Mouse (Mus musculus): ENCODE data around the gene Lmbr1. TPM values are rescaled to one million over a fixed set of nuclear protein-coding genes. Genes with fewer than 3 reads are reported as not detected.

Lmbr1 gene
- polyA plus RNA-seq, 1 experiment from 2014 or later: 13.4 TPM

- H3K4me3 ChIP-seq (ENCODE audit: low read depth, low read length): peak overlapping the region; percentile 48
- peak overlapping the region; percentile 58 for H3K4me2 ChIP-seq (ENCODE audit: low read length)
- H3K4me1 ChIP-seq (replicated peaks; ENCODE audit: control insufficient read depth, insufficient read depth, low read length): no peaks in the 10 kb centered on the region
- 9% methylated on average over 12 of the region's 12 CpGs for WGBS
- no peaks in the 10 kb centered on the region for H3K9me3 ChIP-seq (ENCODE audit: control insufficient read depth, low read length)
- H3K36me3 ChIP-seq (ENCODE audit: control insufficient read depth, insufficient read depth, low read length): no peaks in the 10 kb centered on the region
- no peak for DNase-seq (ENCODE audit: low spot score)
- no peaks in the 10 kb centered on the region for H3K27me3 ChIP-seq (replicated peaks; ENCODE audit: control insufficient read depth, insufficient read depth, low read length)
- peak overlapping the region; percentile 45 for H3K9ac ChIP-seq (ENCODE audit: low read length)
- peak; percentile 33 for ATAC-seq (replicated peaks; ENCODE audit: low FRiP score, low TSS enrichment, low read depth)
- no peak overlapping the region for H3K27ac ChIP-seq (ENCODE audit: low read depth)
Observed at GRCm38 (mm10) chr5:29196264-29196658, 181.9 kb downstream of the Lmbr1 start.

- H3K4me1 ChIP-seq (replicated peaks; ENCODE audit: control insufficient read depth, insufficient read depth, low read length): no peaks in the 10 kb centered on the region
- peak within 1 kb of the TSS; percentile 63 for H3K9ac ChIP-seq (ENCODE audit: low read length)
- H3K9me3 ChIP-seq (ENCODE audit: control insufficient read depth, low read length): no peaks in the 10 kb centered on the region
- peak within 1 kb of the TSS; percentile 58 for H3K4me2 ChIP-seq (ENCODE audit: low read length)
- no peaks in the 10 kb centered on the region for H3K27me3 ChIP-seq (replicated peaks; ENCODE audit: control insufficient read depth, insufficient read depth, low read length)
- under 1% methylated on average over 69 of the region's 70 CpGs for WGBS
- H3K4me3 ChIP-seq (ENCODE audit: low read depth, low read length): peak within 1 kb of the TSS; percentile 48
- no peaks in the 10 kb centered on the region for H3K36me3 ChIP-seq (ENCODE audit: control insufficient read depth, insufficient read depth, low read length)
- DNase-seq (ENCODE audit: low spot score) (peak; percentile 93), ATAC-seq (replicated peaks; ENCODE audit: low FRiP score, low TSS enrichment, low read depth) (peak; percentile 95)
- H3K27ac ChIP-seq (ENCODE audit: low read depth): peak within 1 kb of the TSS; percentile 66
Observed at GRCm38 (mm10) chr5:29195570-29196263, 182.5 kb downstream of the Lmbr1 start, which contains the start of gene Rnf32. Gene Rnf32, plus strand, starts transcription at chr5:29195992.

GRCm38 (mm10) chr5:29195231-29195569 is 183.0 kb downstream of the Lmbr1 start:
- H3K36me3 ChIP-seq (ENCODE audit: control insufficient read depth, insufficient read depth, low read length): no peaks in the 10 kb centered on the region
- peak overlapping the region; percentile 63 for H3K9ac ChIP-seq (ENCODE audit: low read length)
- H3K4me1 ChIP-seq (replicated peaks; ENCODE audit: control insufficient read depth, insufficient read depth, low read length): no peaks in the 10 kb centered on the region
- WGBS: 4% methylated on average over 9 of the region's 9 CpGs
- peak overlapping the region; percentile 48 for H3K4me3 ChIP-seq (ENCODE audit: low read depth, low read length)
- ATAC-seq (replicated peaks; ENCODE audit: low FRiP score, low TSS enrichment, low read depth) (peak; percentile 12), DNase-seq (ENCODE audit: low spot score) (no peak)
- H3K27me3 ChIP-seq (replicated peaks; ENCODE audit: control insufficient read depth, insufficient read depth, low read length): no peaks in the 10 kb centered on the region
- no peaks in the 10 kb centered on the region for H3K9me3 ChIP-seq (ENCODE audit: control insufficient read depth, low read length)
- peak overlapping the region; percentile 66 for H3K27ac ChIP-seq (ENCODE audit: low read depth)
- H3K4me2 ChIP-seq (ENCODE audit: low read length): peak overlapping the region; percentile 58

GRCm38 (mm10) chr5:29186798-29187197 is 191.4 kb downstream of the Lmbr1 start:
- no peak overlapping the region for H3K27ac ChIP-seq (ENCODE audit: low read depth)
- ATAC-seq (replicated peaks; ENCODE audit: low FRiP score, low TSS enrichment, low read depth): no peak
- H3K4me3 ChIP-seq (ENCODE audit: low read depth, low read length): no peak overlapping the region
- no peaks in the 10 kb centered on the region for H3K9me3 ChIP-seq (ENCODE audit: control insufficient read depth, low read length)
- no peaks in the 10 kb centered on the region; the same call in 1 of the 2 replicates for H3K4me1 ChIP-seq (replicated peaks; ENCODE audit: control insufficient read depth, insufficient read depth, low read length)
- 46% methylated on average over 5 of the region's 5 CpGs for WGBS
- H3K9ac ChIP-seq (ENCODE audit: low read length): no peak overlapping the region
- no peak overlapping the region for H3K4me2 ChIP-seq (ENCODE audit: low read length)
- no peaks in the 10 kb centered on the region for H3K36me3 ChIP-seq (ENCODE audit: control insufficient read depth, insufficient read depth, low read length)
- no peaks in the 10 kb centered on the region for H3K27me3 ChIP-seq (replicated peaks; ENCODE audit: control insufficient read depth, insufficient read depth, low read length)
- DNase-seq (ENCODE audit: low spot score): no peak

Small RNA genes lying within 50 kb of the gene (microRNA-seq; reads per million reads assigned to microRNA genes)
- not detected for gene Gm23801

Other genes with a start within 250 kb of the Lmbr1 start
- 10.5 and 11.1 TPM in 2 replicates for gene Rnf32, start 182.4 kb downstream of the Lmbr1 start, polyA plus RNA-seq (2014; fragmentation: Nextera tagmentation; extraction: Ambion mirVana)
- 26.2 and 34.0 TPM in 2 replicates for gene Nom1, start 56.3 kb upstream of the Lmbr1 start, polyA plus RNA-seq (2014; fragmentation: Nextera tagmentation; extraction: Ambion mirVana)
- 1.8 and 2.7 TPM in 2 replicates for gene Mnx1, start 100.1 kb upstream of the Lmbr1 start, polyA plus RNA-seq (2014; fragmentation: Nextera tagmentation; extraction: Ambion mirVana)
- gene Ube3c, start 190.9 kb upstream of the Lmbr1 start, polyA plus RNA-seq (2014; fragmentation: Nextera tagmentation; extraction: Ambion mirVana): 23.7 and 34.7 TPM in 2 replicates